Mouse (Mus musculus): Measurements from ENCODE around the gene Irx1.

Irx1 gene

DNA sequence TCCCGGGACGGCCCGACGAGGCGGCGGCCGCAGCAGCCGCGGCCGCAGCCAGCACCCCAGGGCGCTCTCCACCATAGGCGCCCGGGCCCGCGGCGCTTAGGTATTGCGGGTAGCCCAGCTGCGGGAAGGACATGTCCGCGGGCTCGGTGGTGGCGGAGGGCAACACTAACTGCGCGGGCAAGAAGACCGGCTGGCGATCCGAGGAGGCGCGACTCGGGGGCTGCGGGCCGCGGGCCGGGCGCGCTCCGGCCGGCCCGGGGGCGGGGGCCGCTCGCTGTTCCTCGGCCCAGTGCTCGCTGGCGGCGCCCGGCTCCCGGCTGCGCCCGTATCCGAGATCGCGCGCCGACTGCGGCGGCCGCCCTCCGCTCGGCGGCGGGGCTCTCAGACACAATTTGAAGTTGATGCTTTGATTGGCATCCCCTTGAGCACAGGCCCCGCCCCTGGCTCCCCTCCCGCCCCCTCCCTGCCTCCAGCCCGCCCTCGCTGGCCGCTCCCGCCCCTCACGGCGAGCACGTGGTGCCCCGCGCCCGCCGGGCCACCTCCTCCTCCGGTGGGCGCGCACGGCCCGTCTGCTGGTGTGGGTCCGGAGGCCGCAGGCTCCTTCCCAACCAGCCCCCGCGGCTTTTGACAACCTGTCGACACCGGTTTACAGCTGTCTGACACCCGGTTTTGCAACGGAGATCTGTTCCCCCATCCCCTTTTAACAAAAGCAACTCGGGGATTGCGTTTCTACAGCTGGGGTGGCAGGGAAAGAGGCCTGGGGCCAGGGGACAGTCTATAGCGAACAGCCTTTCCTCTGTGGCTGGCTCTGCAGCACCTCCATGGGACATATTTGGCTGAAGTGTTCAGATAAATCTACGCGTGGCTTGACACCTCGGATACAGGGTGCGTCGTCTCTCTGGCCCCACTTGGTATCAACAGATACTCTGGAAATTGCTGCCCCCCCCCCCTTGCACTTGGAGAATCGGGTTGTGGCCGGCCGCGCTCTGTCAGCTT, at the start of gene Irx1:
TSS of gene Irx1 (minus strand) at position 368 of the 996 bp plus-strand sequence.
- DNase-seq (ENCODE audit: low read depth, low spot score) = no peak

GRCm38 (mm10) chr13:71979932-71980655, 16.6 kb upstream of the Irx1 start:
- no peak for DNase-seq (ENCODE audit: low read depth, low spot score)

GRCm38 (mm10) chr13:71975753-71976152, 12.2 kb upstream of the Irx1 start:
- no peak for DNase-seq (ENCODE audit: low read depth, low spot score)

- DNase-seq (ENCODE audit: low read depth, low spot score) = no peak
Measured at GRCm38 (mm10) chr13:71968286-71968685, 4.8 kb upstream of the Irx1 start.

GRCm38 (mm10) chr13:71967341-71968250, 4.1 kb upstream of the Irx1 start:
- no peak for DNase-seq (ENCODE audit: low read depth, low spot score)

DNA sequence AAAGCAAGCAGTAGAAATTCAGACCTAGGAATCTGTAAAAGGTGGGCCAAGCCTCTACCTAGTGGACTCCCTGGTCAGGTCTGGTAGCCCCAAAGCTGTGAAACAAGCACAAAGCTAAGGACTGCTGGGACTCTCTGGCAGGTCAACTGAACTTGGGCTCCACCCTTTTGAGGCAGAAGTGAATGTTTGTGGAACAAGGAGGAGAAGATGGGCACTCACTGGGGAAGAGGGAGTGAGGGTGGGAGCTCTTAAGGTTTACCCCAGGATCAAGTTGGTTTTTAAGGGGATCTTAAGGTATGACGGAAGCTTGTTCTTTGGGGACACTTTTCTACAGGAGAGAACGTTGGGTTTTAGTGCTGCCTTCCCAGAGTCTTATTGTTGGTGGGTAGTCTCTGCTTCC, 3.1 kb upstream of the Irx1 start:
- DNase-seq (ENCODE audit: low read depth, low spot score) = no peak

DNA sequence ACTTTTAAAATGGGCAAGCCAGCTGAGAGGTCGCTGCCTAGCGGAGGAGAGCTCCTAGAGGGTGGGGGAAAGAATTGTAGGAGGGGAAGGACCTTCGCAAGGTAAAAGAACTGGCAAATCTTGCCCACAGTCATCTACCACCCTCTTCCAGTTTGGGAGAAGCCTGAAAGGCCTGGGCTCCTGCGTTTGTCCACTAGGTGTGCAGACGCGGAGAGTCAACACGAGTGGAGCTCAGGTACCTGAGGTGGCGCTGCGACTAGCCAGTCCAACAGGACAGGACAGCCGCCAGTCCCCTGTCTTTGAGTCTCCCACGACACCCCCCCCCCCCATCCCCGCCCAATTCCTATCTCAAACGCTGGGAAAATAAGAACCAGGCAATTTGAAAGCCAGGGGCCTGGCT, 843 bp upstream of the Irx1 start:
- no peak for DNase-seq (ENCODE audit: low read depth, low spot score)

- no peak for DNase-seq (ENCODE audit: low read depth, low spot score)
Measured at GRCm38 (mm10) chr13:71962661-71963355, 715 bp downstream of the Irx1 start.

DNA sequence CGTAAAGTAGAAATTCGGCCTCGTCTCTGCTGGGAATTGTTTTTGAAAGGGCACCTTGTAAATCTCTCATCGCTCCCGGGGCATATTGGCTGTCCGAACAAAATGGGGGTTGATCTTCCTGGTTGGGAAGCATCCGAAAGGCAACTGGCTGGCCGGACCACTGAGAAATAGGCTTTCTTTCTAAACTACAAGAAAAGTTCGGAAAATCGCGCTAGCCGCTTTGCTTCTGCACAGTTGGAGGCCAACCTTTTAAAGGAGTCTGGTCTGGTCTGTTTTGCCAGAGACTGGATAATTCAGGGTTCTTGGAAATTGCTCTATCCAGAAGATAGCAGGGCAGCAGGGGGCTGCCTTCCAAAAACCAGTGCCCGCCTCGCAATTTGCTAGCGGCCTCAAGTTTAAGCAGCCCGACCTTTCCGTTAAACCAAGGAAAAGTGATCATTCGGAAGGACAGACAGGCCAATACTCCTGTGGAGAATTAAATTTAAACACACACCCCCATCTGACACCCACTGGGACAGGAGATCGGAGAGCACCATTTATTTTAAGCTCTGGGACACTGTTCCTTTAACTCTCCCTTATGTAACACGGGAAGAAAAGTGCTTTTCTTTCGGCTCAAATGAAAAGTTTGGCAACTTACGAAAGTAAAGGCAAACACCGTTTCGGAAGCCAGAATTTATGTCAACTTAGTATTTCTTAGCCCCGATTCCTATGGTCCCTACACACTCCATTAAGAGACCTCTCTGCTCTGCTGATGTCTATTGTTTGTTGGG, 1.4 kb downstream of the Irx1 start:
- DNase-seq (ENCODE audit: low read depth, low spot score) = no peak

DNA sequence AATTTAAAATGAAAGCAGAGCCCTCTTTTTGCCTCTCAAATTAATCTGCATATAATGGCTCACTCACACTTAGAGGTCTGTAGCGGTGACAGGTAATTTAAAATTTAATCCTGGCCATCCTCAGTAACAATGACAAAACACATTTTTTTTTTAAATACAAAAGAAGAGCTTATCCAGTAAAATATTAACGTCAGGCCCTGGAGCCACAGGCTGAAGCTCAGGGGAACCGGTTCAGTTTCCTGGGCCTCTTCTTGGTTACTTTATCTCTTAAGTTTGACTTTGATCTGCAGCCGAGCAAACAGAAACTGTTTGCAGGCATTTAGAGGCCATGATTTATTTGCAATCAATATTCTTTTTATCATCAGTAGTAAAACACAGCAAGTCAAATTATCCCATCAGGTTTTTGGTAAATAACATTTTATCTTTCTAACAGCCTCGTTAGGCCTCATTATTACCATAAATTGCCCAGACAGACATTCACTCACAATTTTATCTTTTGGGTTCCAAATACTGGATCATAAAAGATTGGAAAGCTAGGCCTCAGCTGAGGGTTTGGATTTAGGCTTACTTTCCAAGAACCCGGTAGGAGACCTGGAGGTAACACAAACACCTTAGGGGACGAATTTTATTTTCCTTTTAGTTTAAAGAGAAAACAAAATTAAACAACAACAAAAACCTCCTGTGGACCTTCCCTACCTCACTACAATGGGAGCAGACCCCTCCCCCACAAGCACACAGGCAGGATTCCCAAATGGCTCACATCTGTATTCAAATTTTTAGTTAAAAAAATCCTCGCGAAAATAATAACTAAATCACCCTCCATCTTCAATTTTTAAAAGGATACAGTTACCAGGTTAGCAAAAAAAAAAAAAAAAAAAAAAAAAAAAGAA, 2.4 kb downstream of the Irx1 start:
- DNase-seq (ENCODE audit: low read depth, low spot score) = no peak

GRCm38 (mm10) chr13:71960277-71960672, 3.2 kb downstream of the Irx1 start:
- no peak for DNase-seq (ENCODE audit: low read depth, low spot score)

- no peak for DNase-seq (ENCODE audit: low read depth, low spot score)
Measured at GRCm38 (mm10) chr13:71959361-71960276, 3.9 kb downstream of the Irx1 start.

DNA sequence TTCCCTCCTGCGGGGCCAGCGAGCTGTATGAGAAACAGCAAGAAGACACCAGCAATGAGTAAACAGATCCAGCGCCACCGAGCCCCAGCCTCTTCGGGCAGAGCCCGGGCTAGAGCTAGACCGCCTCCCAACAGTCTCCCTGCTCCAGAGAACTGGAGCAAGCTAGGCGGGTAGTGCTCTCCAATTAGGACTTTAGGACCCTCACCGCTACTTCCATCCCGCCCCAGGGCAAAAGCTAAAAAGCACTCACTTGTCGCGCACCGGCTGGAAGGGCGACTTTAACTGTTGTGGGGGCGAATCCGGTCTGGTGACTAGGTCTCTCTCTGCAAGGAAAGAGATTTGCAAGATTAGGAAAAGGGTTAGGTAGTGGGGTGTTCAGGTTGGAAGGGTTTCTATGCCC, 4.9 kb downstream of the Irx1 start:
- DNase-seq (ENCODE audit: low read depth, low spot score) = no peak

GRCm38 (mm10) chr13:71957811-71958351, 5.6 kb downstream of the Irx1 start:
- DNase-seq (ENCODE audit: low read depth, low spot score) = no peak

DNA sequence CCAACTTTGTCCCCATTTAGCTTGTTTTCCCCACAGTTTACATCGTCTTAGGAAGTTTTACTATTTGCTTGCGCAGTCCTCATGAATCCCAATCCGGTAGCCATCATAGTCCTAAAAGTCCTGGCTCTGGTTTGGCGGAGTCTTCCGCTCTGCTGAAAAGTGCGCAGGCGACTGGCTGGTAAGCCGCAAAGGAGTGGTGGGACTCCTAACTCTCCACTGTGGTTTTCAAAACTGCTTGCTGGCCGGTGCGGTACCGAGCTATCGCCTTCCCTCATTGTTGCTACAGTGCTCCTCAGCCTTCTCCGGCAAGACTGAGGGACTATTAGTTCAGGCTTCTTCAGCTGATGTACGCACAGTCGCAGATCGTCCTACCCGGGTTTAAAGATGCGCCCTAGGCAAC, 6.4 kb downstream of the Irx1 start:
- DNase-seq (ENCODE audit: low read depth, low spot score) = no peak

- no peak for DNase-seq (ENCODE audit: low read depth, low spot score)
Measured at GRCm38 (mm10) chr13:71956481-71956880, 7.0 kb downstream of the Irx1 start.

GRCm38 (mm10) chr13:71951966-71952365, 11.6 kb downstream of the Irx1 start:
- DNase-seq (ENCODE audit: low read depth, low spot score) = no peak

- DNase-seq (ENCODE audit: low read depth, low spot score) = no peak
Measured at GRCm38 (mm10) chr13:71949859-71950258, 13.7 kb downstream of the Irx1 start.

Data from telencephalon, adult 2 months (tissue).